Mouse (Mus musculus) brain, embryonic 14.5 days (tissue): ENCODE data around the gene Mgat4d.

Source experiments
- CTCF ChIP-seq: fragments of 200-500 bp; IDR thresholded peaks from 2 replicates; pipeline ENCODE4 v1.5.1; 2012; ENCODE audit warnings: inconsistent platforms, mild to moderate bottlenecking, moderate library complexity, borderline replicate concordance; ENCODE audit not compliant: insufficient read depth, insufficient read length; ENCODE audit errors: extremely low read depth
- POLR2A ChIP-seq: fragments of 200-500 bp; IDR thresholded peaks from 2 replicates; pipeline ENCODE4 v1.6.1; 2012; ENCODE audit warnings: mild to moderate bottlenecking, inconsistent platforms, borderline replicate concordance; ENCODE audit not compliant: poor library complexity, insufficient read depth, insufficient read length, severe bottlenecking; ENCODE audit errors: extremely low read depth

DNA sequence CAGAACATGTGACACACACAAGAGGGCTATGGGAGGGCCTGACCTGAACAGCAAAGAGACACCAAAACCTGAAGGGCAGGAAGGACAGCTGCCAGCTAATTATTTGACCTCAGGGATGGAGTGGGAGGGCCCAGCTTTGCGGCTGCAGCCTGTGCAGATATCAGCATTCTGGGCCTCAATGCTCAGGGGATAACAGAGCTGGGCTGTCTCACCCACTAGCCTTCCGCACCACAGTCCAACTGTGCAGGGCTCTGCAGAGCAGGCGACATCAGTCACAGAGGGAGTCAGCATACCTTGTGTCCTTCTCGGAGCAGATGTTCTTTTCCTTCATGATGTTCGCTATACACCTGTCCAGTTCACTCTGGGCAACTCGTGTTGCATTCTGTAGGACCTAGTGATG is 25.9 kb upstream of the Mgat4d start:
- TF ChIP-seq CTCF: no peak
- no peak for TF ChIP-seq POLR2A
